Mouse (Mus musculus): ENCODE data around the gene Arhgef39. TPM values are rescaled to one million over a fixed set of nuclear protein-coding genes. Genes with fewer than 3 reads are reported as not detected.

The Arhgef39 gene
- 0.55 and 2.7 TPM in 2 replicates for polyA plus RNA-seq (2012; rRNA removed)

DNA sequence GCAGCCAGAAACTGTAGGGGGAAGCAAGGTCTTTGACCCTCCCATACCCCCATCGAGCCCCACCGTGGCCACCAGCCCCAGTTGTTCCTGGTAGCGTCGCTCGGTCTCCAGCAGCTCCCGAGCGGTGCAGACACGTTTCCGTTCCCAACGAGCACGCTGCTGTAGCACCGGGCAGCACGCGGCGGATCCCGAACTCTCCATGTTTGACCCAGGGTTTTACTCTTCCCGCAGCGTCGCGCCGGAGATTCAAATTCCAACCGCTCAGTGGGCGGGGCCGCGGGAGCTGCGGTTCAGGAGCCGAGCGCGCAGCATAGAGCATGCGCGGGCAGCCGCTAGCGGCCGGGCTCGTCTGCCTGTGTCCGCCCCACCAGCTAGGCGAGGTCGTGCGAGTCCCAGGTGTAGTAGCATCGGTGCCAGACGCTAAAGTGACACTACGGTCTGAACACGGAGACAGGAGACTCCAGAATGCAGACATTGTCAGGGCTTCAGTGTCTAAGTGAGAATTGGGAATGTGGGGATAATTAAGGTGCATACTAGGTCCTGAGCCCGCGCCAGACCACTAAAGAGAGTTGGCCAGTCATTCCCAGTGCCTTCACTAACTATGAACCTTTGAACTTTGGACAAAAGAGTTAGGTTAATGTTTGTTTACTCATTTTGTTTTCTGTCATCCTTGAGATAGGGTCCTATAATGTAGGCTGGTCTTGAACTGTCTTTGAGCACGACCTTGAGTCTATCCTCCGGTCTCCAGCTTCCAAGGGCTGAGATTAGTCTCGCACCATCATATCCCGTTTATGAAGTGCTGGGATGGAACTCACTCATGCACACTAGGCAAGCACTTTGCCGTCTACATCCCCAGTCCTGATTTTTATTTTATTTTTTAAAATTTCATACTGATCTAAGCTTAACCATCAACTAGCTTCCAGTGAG, at the start of gene Arhgef39:
TSS of gene Arhgef39 (minus strand) at position 289 of the 927 bp plus-strand sequence.
- H3K27ac ChIP-seq (ENCODE audit: insufficient read depth, low read length): no peak within 1 kb of the TSS
- TF ChIP-seq POLR2A (IDR thresholded peaks at IDR 0.05; ENCODE audit: extremely low read depth, insufficient read depth, low read length) (0 out of 2 replicates have a peak, but pooled peaks have one; percentile 49), CTCF (IDR thresholded peaks at IDR 0.05; ENCODE audit: extremely low read depth, insufficient read depth, low read length) (no peak)
- H3K4me3 ChIP-seq (ENCODE audit: insufficient read depth, low read length): peak within 1 kb of the TSS; percentile 42
- no peaks in the 10 kb centered on the region for H3K4me1 ChIP-seq (ENCODE audit: control insufficient read depth, insufficient read depth, low read length)

DNA sequence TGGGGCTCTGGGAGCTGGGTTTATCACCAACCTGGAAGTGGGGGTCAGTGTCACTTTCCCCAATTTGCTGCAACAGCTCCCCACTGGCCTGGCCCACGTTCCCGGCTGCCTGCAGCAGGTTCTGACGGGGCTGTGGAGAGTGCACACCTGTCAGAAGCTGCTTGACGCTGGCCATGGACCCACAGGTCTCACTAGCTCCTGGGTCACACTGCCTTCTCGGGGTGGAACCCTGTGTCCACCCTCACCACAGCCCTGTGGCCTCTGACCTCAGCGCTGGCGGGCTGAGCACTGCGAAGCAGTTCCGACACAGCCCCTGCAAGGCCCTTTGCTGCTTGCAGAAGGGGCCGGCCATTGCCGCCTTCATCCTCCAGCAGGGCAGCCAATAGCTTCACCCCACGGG, 49.6 kb upstream of the Arhgef39 start:
- TF ChIP-seq CTCF (IDR thresholded peaks at IDR 0.05; ENCODE audit: extremely low read depth, insufficient read depth, low read length) (no peak), POLR2A (IDR thresholded peaks at IDR 0.05; ENCODE audit: extremely low read depth, insufficient read depth, low read length) (no peak)
- no peak overlapping the region for H3K27ac ChIP-seq (ENCODE audit: insufficient read depth, low read length)
- H3K4me1 ChIP-seq (ENCODE audit: control insufficient read depth, insufficient read depth, low read length): no peaks in the 10 kb centered on the region
- no peak overlapping the region for H3K4me3 ChIP-seq (ENCODE audit: insufficient read depth, low read length)

- TF ChIP-seq POLR2A (IDR thresholded peaks at IDR 0.05; ENCODE audit: extremely low read depth, insufficient read depth, low read length) (no peak), CTCF (IDR thresholded peaks at IDR 0.05; ENCODE audit: extremely low read depth, insufficient read depth, low read length) (no peak)
- H3K27ac ChIP-seq (ENCODE audit: insufficient read depth, low read length): no peak overlapping the region
- no peak overlapping the region for H3K4me3 ChIP-seq (ENCODE audit: insufficient read depth, low read length)
Measured at GRCm38 (mm10) chr4:43547160-43547559, 47.7 kb upstream of the Arhgef39 start.

GRCm38 (mm10) chr4:43546375-43547047, 47.0 kb upstream of the Arhgef39 start:
- Histone ChIP-seq H3K4me3 (ENCODE audit: insufficient read depth, low read length) (no peak overlapping the region), H3K4me1 (ENCODE audit: control insufficient read depth, insufficient read depth, low read length) (no peaks in the 10 kb centered on the region), H3K27ac (ENCODE audit: insufficient read depth, low read length) (no peak overlapping the region)
- TF ChIP-seq POLR2A (IDR thresholded peaks at IDR 0.05; ENCODE audit: extremely low read depth, insufficient read depth, low read length): no peak
- TF ChIP-seq CTCF (IDR thresholded peaks at IDR 0.05; ENCODE audit: extremely low read depth, insufficient read depth, low read length): no peak

More at GRCm38 (mm10) chr4:43547160-43547559, 47.7 kb upstream of the Arhgef39 start:
- H3K4me1 ChIP-seq (ENCODE audit: control insufficient read depth, insufficient read depth, low read length): no peaks in the 10 kb centered on the region

- TF ChIP-seq POLR2A (IDR thresholded peaks at IDR 0.05; ENCODE audit: extremely low read depth, insufficient read depth, low read length): no peak
- TF ChIP-seq CTCF (IDR thresholded peaks at IDR 0.05; ENCODE audit: extremely low read depth, insufficient read depth, low read length): no peak
- Histone ChIP-seq H3K4me3 (ENCODE audit: insufficient read depth, low read length) (no peak overlapping the region), H3K4me1 (ENCODE audit: control insufficient read depth, insufficient read depth, low read length) (no peaks in the 10 kb centered on the region), H3K27ac (ENCODE audit: insufficient read depth, low read length) (no peak overlapping the region)
Measured at GRCm38 (mm10) chr4:43542044-43542443, 42.5 kb upstream of the Arhgef39 start.

- TF ChIP-seq CTCF (IDR thresholded peaks at IDR 0.05; ENCODE audit: extremely low read depth, insufficient read depth, low read length) (no peak), POLR2A (IDR thresholded peaks at IDR 0.05; ENCODE audit: extremely low read depth, insufficient read depth, low read length) (no peak)
- Histone ChIP-seq H3K4me1 (ENCODE audit: control insufficient read depth, insufficient read depth, low read length) (no peaks in the 10 kb centered on the region), H3K4me3 (ENCODE audit: insufficient read depth, low read length) (no peak overlapping the region), H3K27ac (ENCODE audit: insufficient read depth, low read length) (no peak overlapping the region)
Measured at GRCm38 (mm10) chr4:43536031-43536430, 36.5 kb upstream of the Arhgef39 start.

DNA sequence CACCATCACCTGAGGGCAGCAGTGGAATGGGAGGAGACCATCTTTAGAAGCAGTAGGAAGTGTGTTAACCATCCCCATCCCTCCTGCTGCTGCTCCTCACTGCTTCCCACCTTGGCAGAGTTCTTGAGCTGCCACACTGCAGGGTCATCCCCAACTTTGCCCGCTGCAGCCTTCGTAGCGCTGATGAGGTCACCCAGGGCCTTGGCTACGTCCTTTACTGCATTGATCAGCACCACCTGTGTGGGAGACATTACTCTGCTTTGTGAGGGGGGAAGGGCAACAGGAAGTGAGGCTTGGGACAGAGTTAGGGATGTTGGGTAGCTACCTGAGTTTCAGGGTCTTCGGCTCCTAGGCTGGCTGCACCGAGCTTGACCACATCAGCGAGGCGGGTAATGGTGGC, 36.1 kb upstream of the Arhgef39 start:
- no peak for TF ChIP-seq CTCF (IDR thresholded peaks at IDR 0.05; ENCODE audit: extremely low read depth, insufficient read depth, low read length)
- TF ChIP-seq POLR2A (IDR thresholded peaks at IDR 0.05; ENCODE audit: extremely low read depth, insufficient read depth, low read length): no peak
- H3K27ac ChIP-seq (ENCODE audit: insufficient read depth, low read length): no peak overlapping the region
- H3K4me3 ChIP-seq (ENCODE audit: insufficient read depth, low read length): no peak overlapping the region
- no peaks in the 10 kb centered on the region for H3K4me1 ChIP-seq (ENCODE audit: control insufficient read depth, insufficient read depth, low read length)

GRCm38 (mm10) chr4:43533270-43533669, 33.8 kb upstream of the Arhgef39 start:
- TF ChIP-seq CTCF (IDR thresholded peaks at IDR 0.05; ENCODE audit: extremely low read depth, insufficient read depth, low read length) (no peak), POLR2A (IDR thresholded peaks at IDR 0.05; ENCODE audit: extremely low read depth, insufficient read depth, low read length) (no peak)
- H3K4me3 ChIP-seq (ENCODE audit: insufficient read depth, low read length): no peak overlapping the region
- H3K4me1 ChIP-seq (ENCODE audit: control insufficient read depth, insufficient read depth, low read length): no peaks in the 10 kb centered on the region
- H3K27ac ChIP-seq (ENCODE audit: insufficient read depth, low read length): no peak overlapping the region

DNA sequence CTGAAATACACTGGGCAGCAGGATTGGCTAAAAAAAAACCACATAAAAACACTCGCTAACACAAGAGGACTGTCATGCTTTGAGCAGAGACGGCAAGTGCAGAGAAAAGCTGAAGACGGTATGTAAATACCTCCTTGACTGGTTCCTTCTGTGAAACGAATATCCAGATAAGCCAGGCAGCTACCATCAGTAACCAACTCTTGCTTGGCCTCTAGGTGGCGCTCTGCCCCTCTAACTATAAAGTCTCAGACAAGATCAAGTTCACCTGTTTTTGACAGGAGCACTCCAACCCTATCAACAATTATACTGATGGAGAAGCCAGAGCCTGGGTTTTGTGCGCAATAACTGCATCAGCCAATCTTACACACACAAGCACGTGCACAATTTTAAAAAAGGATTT, 31.1 kb upstream of the Arhgef39 start:
- H3K27ac ChIP-seq (ENCODE audit: insufficient read depth, low read length): no peak overlapping the region
- TF ChIP-seq CTCF (IDR thresholded peaks at IDR 0.05; ENCODE audit: extremely low read depth, insufficient read depth, low read length): peak; percentile 82
- TF ChIP-seq POLR2A (IDR thresholded peaks at IDR 0.05; ENCODE audit: extremely low read depth, insufficient read depth, low read length): no peak
- no peaks in the 10 kb centered on the region for H3K4me1 ChIP-seq (ENCODE audit: control insufficient read depth, insufficient read depth, low read length)
- H3K4me3 ChIP-seq (ENCODE audit: insufficient read depth, low read length): no peak overlapping the region

Data from cortical plate, adult 2 months (tissue).